8 mouse cellular contexts compared by ENCODE assay signal in the genomic region with DNA sequence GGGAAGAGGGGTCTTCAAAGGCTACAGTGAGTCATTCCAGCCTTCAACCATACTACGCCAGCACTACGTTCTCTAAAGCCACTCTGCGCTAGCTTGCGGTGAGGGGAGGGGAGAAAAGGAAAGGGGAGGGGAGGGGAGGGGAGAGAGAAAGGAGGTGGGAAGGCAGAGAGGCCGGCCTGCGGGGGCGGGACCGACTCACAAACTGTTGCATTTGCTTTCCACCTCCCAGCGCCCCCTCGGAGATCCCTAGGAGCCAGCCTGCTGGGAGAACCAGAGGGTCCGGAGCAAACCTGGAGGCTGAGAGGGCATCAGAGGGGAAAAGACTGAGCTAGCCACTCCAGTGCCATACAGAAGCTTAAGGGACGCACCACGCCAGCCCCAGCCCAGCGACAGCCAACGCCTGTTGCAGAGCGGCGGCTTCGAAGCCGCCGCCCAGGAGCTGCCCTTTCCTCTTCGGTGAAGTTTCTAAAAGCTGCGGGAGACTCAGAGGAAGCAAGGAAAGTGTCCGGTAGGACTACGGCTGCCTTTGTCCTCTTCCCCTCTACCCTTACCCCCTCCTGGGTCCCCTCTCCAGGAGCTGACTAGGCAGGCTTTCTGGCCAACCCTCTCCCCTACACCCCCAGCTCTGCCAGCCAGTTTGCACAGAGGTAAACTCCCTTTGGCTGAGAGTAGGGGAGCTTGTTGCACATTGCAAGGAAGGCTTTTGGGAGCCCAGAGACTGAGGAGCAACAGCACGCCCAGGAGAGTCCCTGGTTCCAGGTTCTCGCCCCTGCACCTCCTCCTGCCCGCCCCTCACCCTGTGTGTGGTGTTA. TPM values are rescaled to one million over a fixed set of nuclear protein-coding genes. Genes with fewer than 3 reads are reported as not detected.
DNase-seq lines count a peak whose midpoint lies in the region; ATAC-seq and TF ChIP-seq lines count a peak whose summit lies in the region.

Gene Ar (plus strand): TSS at position 239 of the 812 bp plus-strand sequence.

- H3K4me3 ChIP-seq in left cerebral cortex, adult 2 months: peak within 1 kb of the TSS; percentile 50
- peak within 1 kb of the TSS; percentile 72 for H3K4me3 ChIP-seq in cortical plate, adult 2 months (ENCODE audit: insufficient read depth, low read length)
- peak within 1 kb of the TSS; percentile 35 for H3K4me3 ChIP-seq in intestine, embryonic 15.5 days (replicated peaks)
- H3K4me3 ChIP-seq in liver, embryonic 13.5 days (replicated peaks): peak within 1 kb of the TSS; percentile 14; the same call in 1 of the 2 replicates

- H3K4me2 ChIP-seq in intestine, embryonic 15.5 days (replicated peaks): peak within 1 kb of the TSS; percentile 70
- peak within 1 kb of the TSS; percentile 45 for H3K4me2 ChIP-seq in liver, embryonic 13.5 days

- peak within 1 kb of the TSS; percentile 80 for H3K27ac ChIP-seq in left cerebral cortex, adult 2 months
- H3K27ac ChIP-seq in cortical plate, adult 2 months (ENCODE audit: insufficient read depth, low read length): no peak within 1 kb of the TSS
- H3K27ac ChIP-seq in intestine, embryonic 15.5 days: no peak within 1 kb of the TSS
- no peak within 1 kb of the TSS for H3K27ac ChIP-seq in liver, embryonic 13.5 days

- WGBS in intestine, embryonic 15.5 days: 14% methylated on average over 21 of the region's 27 CpGs
- 19% methylated on average over 27 of the region's 27 CpGs for WGBS in liver, embryonic 13.5 days (ENCODE audit: insufficient replicate concordance)

- H3K27me3 ChIP-seq in intestine, embryonic 15.5 days (replicated peaks): peaks cover 26% of the 10 kb centered on the region
- H3K27me3 ChIP-seq in liver, embryonic 13.5 days: peaks cover 44% of the 10 kb centered on the region

- no peaks in the 10 kb centered on the region for H3K9me3 ChIP-seq in intestine, embryonic 15.5 days
- H3K9me3 ChIP-seq in liver, embryonic 13.5 days (replicated peaks): no peaks in the 10 kb centered on the region

- intact Hi-C loops in left cerebral cortex, adult 2 months (cut with DNase I): no loop called here
- intact Hi-C loops in left cerebral cortex, postnatal 14 days (cut with DNase I): no loop called here

- H3K9ac ChIP-seq in intestine, embryonic 15.5 days: no peak within 1 kb of the TSS
- no peak within 1 kb of the TSS for H3K9ac ChIP-seq in liver, embryonic 13.5 days

- H3K36me3 ChIP-seq in intestine, embryonic 15.5 days: no peaks in the 10 kb centered on the region
- no peaks in the 10 kb centered on the region for H3K36me3 ChIP-seq in liver, embryonic 13.5 days

- TF ChIP-seq CTCF in left cerebral cortex, adult 2 months (IDR thresholded peaks at IDR 0.05): no peak
- TF ChIP-seq CTCF in cortical plate, adult 2 months (IDR thresholded peaks at IDR 0.05; ENCODE audit: extremely low read depth, insufficient read depth, low read length): no peak

- 0 out of 2 replicates have a peak, but pooled peaks have one; percentile 23 for ATAC-seq in intestine, embryonic 15.5 days
- ATAC-seq in liver, embryonic 13.5 days (ENCODE audit: low read depth): no peak

- TF ChIP-seq POLR2A in cortical plate, adult 2 months (IDR thresholded peaks at IDR 0.05; ENCODE audit: extremely low read depth, insufficient read depth, low read length): no peak

- DNase-seq in left cerebral cortex, adult 2 months (ENCODE audit: extremely low spot score in 1 of 2, low spot score in 2 of 2): no peak
- no peak for DNase-seq in left cerebral cortex, postnatal 14 days (ENCODE audit: low spot score in 2 of 2)
- peak; percentile 61 to 63 for DNase-seq in heart, adult 18-20 months
- no peak for DNase-seq in liver, embryonic 13.5 days
- DNase-seq in neural tube, embryonic 10.5 days (ENCODE audit: extremely low spot score, low spot score): peak; percentile 28
- no peak for DNase-seq in B cell, adult 2 months

- H3K4me1 ChIP-seq in cortical plate, adult 2 months (ENCODE audit: control insufficient read depth, insufficient read depth, low read length): no peaks in the 10 kb centered on the region
- 0 out of 2 replicates have a peak, but pooled peaks cover 7% of the 10 kb centered on the region for H3K4me1 ChIP-seq in intestine, embryonic 15.5 days (replicated peaks)
- H3K4me1 ChIP-seq in liver, embryonic 13.5 days (replicated peaks): no peaks in the 10 kb centered on the region

RNA-seq across cellular contexts. Expression of gene Ar, which starts in this region (rescaled TPM):
- total RNA-seq in left cerebral cortex, adult 2 months (2021): 10 to 100 TPM; 15.4 to 15.6 TPM
- 1 to 10 TPM; 5.9 to 6.2 TPM for total RNA-seq in left cerebral cortex, postnatal 14 days (2021)
- polyA plus RNA-seq in cortical plate, adult 2 months (2012; rRNA removed): 2.9 and 3.5 TPM in 2 replicates
- 1 to 10 TPM; 2.8 to 4.4 TPM for total RNA-seq in heart, adult 18-20 months (2021)
- 0.20 and 0.26 TPM in 2 replicates for polyA plus RNA-seq in intestine, embryonic 15.5 days (2015; fragmentation: Nextera tagmentation; extraction: Ambion mirVana)
- polyA plus RNA-seq in liver, embryonic 13.5 days (2015; fragmentation: Nextera tagmentation; extraction: Ambion mirVana): 0.02 TPM in 1 of 2 replicates, not detected in the other

Comparison
In these comparisons a context has a peak if more than half of its experiments do, and no peak if none do; other contexts are left out.
1. Peak in ATAC-seq, H3K4me3 ChIP-seq and H3K4me2 ChIP-seq in intestine, embryonic 15.5 days; RNA of the gene not detected or under 1 TPM.
2. DNase-seq: peak in heart, adult 18-20 months (2 of 2) and neural tube, embryonic 10.5 days (single experiment); none in left cerebral cortex, adult 2 months (0 of 2), left cerebral cortex, postnatal 14 days (0 of 2), liver, embryonic 13.5 days (single experiment) and B cell, adult 2 months (0 of 2).
3. H3K4me3 ChIP-seq: peak in every context shown above with its lines; median percentile 72 in cortical plate, adult 2 months; 50 in left cerebral cortex, adult 2 months; 35 in intestine, embryonic 15.5 days; 14 in liver, embryonic 13.5 days.